Mouse (Mus musculus): ENCODE results near the gene Trim25.
"Not testable (repeated sequence)": the region's sequence is repeated elsewhere in the genome, so short reads cannot be mapped to it uniquely, and the experiment has no call there.

Gene Trim25

GRCm38 (mm10) chr11:89024181-89024881 is 25.2 kb downstream of the Trim25 start:
- peak; percentile 20 to 29 for DNase-seq (ENCODE audit: low spot score in 2 of 2)

- DNase-seq (ENCODE audit: low spot score in 2 of 2): no peak
Measured at GRCm38 (mm10) chr11:89025603-89026002, 26.4 kb downstream of the Trim25 start.

- no peak for DNase-seq (ENCODE audit: low spot score in 2 of 2)
Measured at GRCm38 (mm10) chr11:89026117-89026516, 26.9 kb downstream of the Trim25 start.

GRCm38 (mm10) chr11:89027955-89028361 is 28.8 kb downstream of the Trim25 start:
- no peak for DNase-seq (ENCODE audit: low spot score in 2 of 2)

- no peak for DNase-seq (ENCODE audit: low spot score in 2 of 2)
Measured at GRCm38 (mm10) chr11:89028871-89029405, 29.8 kb downstream of the Trim25 start.

- DNase-seq (ENCODE audit: low spot score in 2 of 2): no peak
Measured at GRCm38 (mm10) chr11:89030552-89030951, 31.4 kb downstream of the Trim25 start.

- no peak for DNase-seq (ENCODE audit: low spot score in 2 of 2)
Measured at GRCm38 (mm10) chr11:89031189-89031588, 32.0 kb downstream of the Trim25 start.

- DNase-seq (ENCODE audit: low spot score in 2 of 2): no peak
Measured at GRCm38 (mm10) chr11:89034592-89034991, 35.4 kb downstream of the Trim25 start.

- DNase-seq (ENCODE audit: low spot score in 2 of 2): no peak
Measured at GRCm38 (mm10) chr11:89035552-89035951, 36.4 kb downstream of the Trim25 start.

- DNase-seq (ENCODE audit: low spot score in 2 of 2): no peak
Measured at GRCm38 (mm10) chr11:89038496-89038895, 39.3 kb downstream of the Trim25 start.

- DNase-seq (ENCODE audit: low spot score in 2 of 2): peak in 1 of 2 experiments; percentile 40
Measured at GRCm38 (mm10) chr11:89039325-89039724, 40.1 kb downstream of the Trim25 start.

- not testable (repeated sequence) for DNase-seq (ENCODE audit: low spot score in 2 of 2)
Measured at GRCm38 (mm10) chr11:89041073-89041472, 41.9 kb downstream of the Trim25 start.

GRCm38 (mm10) chr11:89043046-89043445 is 43.9 kb downstream of the Trim25 start:
- DNase-seq (ENCODE audit: low spot score in 2 of 2): no peak

GRCm38 (mm10) chr11:89045501-89045900 is 46.3 kb downstream of the Trim25 start:
- not testable (repeated sequence) for DNase-seq (ENCODE audit: low spot score in 2 of 2)

- DNase-seq (ENCODE audit: low spot score in 2 of 2): no peak
Measured at GRCm38 (mm10) chr11:89046021-89046420, 46.8 kb downstream of the Trim25 start.

- DNase-seq (ENCODE audit: low spot score in 2 of 2): no peak
Measured at GRCm38 (mm10) chr11:89051767-89052166, 52.6 kb downstream of the Trim25 start.

- no peak for DNase-seq (ENCODE audit: low spot score in 2 of 2)
Measured at GRCm38 (mm10) chr11:89055931-89056690, 56.9 kb downstream of the Trim25 start.

GRCm38 (mm10) chr11:89058515-89059270 is 59.5 kb downstream of the Trim25 start:
- no peak for DNase-seq (ENCODE audit: low spot score in 2 of 2)

- peak in 1 of 2 experiments; percentile 25 for DNase-seq (ENCODE audit: low spot score in 2 of 2)
Measured at GRCm38 (mm10) chr11:89059919-89060422, 60.8 kb downstream of the Trim25 start.

GRCm38 (mm10) chr11:89060423-89061089 is 61.4 kb downstream of the Trim25 start:
- DNase-seq (ENCODE audit: low spot score in 2 of 2): peak; percentile 86 to 90

- DNase-seq (ENCODE audit: low spot score in 2 of 2): no peak
Measured at GRCm38 (mm10) chr11:89061362-89061761, 62.2 kb downstream of the Trim25 start.

All from frontal cortex, postnatal 14 days (tissue).